Mouse (Mus musculus) testis, adult 2 months (tissue): Measurements from ENCODE around the gene Hcfc1r1. TPM values are rescaled to one million over a fixed set of nuclear protein-coding genes. Genes with fewer than 3 reads are reported as not detected.

Experiments used
- H3K27ac ChIP-seq: fragments of 200-500 bp; 2 replicates; pipeline ENCODE4 v1.5.1; 2012; ENCODE audit warnings: low read depth, low read length; ENCODE audit not compliant: control insufficient read depth, insufficient read depth
- H3K27me3 ChIP-seq: fragments of 200-500 bp; 2 replicates; pipeline ENCODE4 v1.6.1; 2012; ENCODE audit warnings: mild to moderate bottlenecking, low read length, moderate library complexity; ENCODE audit not compliant: control insufficient read depth, insufficient read depth
- H3K36me3 ChIP-seq: fragments of 200-500 bp; 2 replicates; pipeline ENCODE4 v1.6.1; 2012; ENCODE audit warnings: mild to moderate bottlenecking, low read length; ENCODE audit not compliant: control insufficient read depth, insufficient read depth
- H3K4me1 ChIP-seq: fragments of 200-500 bp; 2 replicates; pipeline ENCODE4 v1.6.1; 2012; ENCODE audit warnings: low read length; ENCODE audit not compliant: control insufficient read depth, insufficient read depth
- H3K4me3 ChIP-seq: fragments of 200-500 bp; 2 replicates; pipeline ENCODE4 v1.5.1; 2012; ENCODE audit warnings: low read depth, mild to moderate bottlenecking, low read length, moderate library complexity, mixed read lengths; ENCODE audit not compliant: control insufficient read depth
- CTCF ChIP-seq: fragments of 200-500 bp; IDR thresholded peaks from 2 replicates; pipeline ENCODE4 v1.5.1; 2012; ENCODE audit warnings: low read depth, mild to moderate bottlenecking, inconsistent platforms, low read length, moderate library complexity; ENCODE audit not compliant: control insufficient read depth, insufficient read depth, insufficient replicate concordance
- POLR2A ChIP-seq: fragments of 200-500 bp; IDR thresholded peaks from 2 replicates; pipeline ENCODE4 v1.6.1; 2012; ENCODE audit warnings: low read depth, mild to moderate bottlenecking, inconsistent platforms, low read length, moderate library complexity; ENCODE audit not compliant: control insufficient read depth
- polyA plus RNA-seq: library from polyadenylated mRNA; depleted of rRNA; stranded (reverse); fragments of >200 nt; gene quantifications from 2 replicates; pipeline ENCODE4 v1.2.3, GENCODE M21; 2012; rRNA removed

The Hcfc1r1 gene
- 54.9 and 64.9 TPM in 2 replicates for polyA plus RNA-seq

GRCm38 (mm10) chr17:23673424-23674073 is at the start of gene Hcfc1r1, which contains the start of gene Thoc6:
Hcfc1r1 (plus strand) TSS chr17:23673596.
Thoc6 (minus strand) TSS chr17:23673882.
- H3K4me1 ChIP-seq: peaks cover 28% of the 10 kb centered on the region
- TF ChIP-seq POLR2A (peak; percentile 85), CTCF (no peak)
- H3K27me3 ChIP-seq: no peaks in the 10 kb centered on the region
- peak within 1 kb of the TSS; percentile 80 for H3K27ac ChIP-seq
- peak within 1 kb of the TSS; percentile 93 for H3K4me3 ChIP-seq
- no peaks in the 10 kb centered on the region for H3K36me3 ChIP-seq

- H3K36me3 ChIP-seq: no peaks in the 10 kb centered on the region
- H3K27ac ChIP-seq: no peak overlapping the region
- TF ChIP-seq CTCF (no peak), POLR2A (no peak)
- no peaks in the 10 kb centered on the region for H3K27me3 ChIP-seq
- H3K4me3 ChIP-seq: no peak overlapping the region
- H3K4me1 ChIP-seq: peaks cover 11% of the 10 kb centered on the region
These were observed 45.6 kb upstream of the Hcfc1r1 start for GRCm38 (mm10) chr17:23627813-23628212.

DNA sequence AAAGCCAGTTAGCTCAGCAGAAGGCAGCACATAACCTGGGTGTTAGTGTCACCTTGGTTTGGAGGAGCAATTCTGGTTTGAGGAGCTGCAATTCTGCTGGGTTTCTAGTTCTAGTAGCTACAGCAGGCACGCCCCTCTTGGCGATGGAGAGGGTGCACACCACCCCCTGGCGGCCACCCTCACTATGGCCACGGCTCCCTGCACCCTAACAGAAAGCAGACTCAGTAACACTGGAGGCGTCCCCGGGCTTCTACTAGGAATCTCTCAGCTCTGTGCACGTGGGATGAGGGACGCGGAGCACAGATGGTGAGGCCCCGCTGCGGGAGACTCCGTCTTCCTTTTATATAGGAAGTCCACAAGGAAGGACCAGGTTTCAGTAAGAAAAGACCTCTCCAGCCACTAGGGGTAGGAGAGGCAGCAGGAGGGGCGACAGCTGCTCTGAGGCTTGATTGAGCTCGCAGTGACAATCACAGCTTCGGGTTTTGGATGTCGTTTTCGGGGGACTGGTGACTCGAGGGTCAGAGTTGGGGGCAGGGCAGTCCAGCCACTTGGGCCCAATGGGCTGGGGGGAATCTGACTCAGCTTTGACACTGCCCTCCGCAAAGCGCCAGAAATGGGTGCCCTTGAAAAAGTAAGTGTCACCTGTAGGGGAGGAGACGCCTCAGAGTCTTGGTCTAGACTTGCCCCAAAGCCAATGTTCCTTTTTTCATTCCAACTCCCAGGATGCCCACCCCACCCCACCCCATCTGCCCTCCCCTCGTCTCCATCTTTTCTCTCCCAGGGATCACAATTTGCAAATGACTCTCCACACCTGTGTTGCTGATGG is 43.0 kb upstream of the Hcfc1r1 start:
- Histone ChIP-seq H3K4me3 (peak overlapping the region; percentile 25), H3K36me3 (no peaks in the 10 kb centered on the region), H3K27me3 (no peaks in the 10 kb centered on the region), H3K27ac (no peak overlapping the region), H3K4me1 (peaks cover 11% of the 10 kb centered on the region)
- peak; percentile 78; the same call in 1 of the 2 replicates for TF ChIP-seq CTCF
- TF ChIP-seq POLR2A: no peak

- Histone ChIP-seq H3K27me3 (no peaks in the 10 kb centered on the region), H3K27ac (no peak overlapping the region), H3K4me3 (no peak overlapping the region), H3K4me1 (peaks cover 11% of the 10 kb centered on the region), H3K36me3 (no peaks in the 10 kb centered on the region)
- TF ChIP-seq CTCF (no peak), POLR2A (no peak)
These were observed 42.2 kb upstream of the Hcfc1r1 start for GRCm38 (mm10) chr17:23631241-23631640.

DNA sequence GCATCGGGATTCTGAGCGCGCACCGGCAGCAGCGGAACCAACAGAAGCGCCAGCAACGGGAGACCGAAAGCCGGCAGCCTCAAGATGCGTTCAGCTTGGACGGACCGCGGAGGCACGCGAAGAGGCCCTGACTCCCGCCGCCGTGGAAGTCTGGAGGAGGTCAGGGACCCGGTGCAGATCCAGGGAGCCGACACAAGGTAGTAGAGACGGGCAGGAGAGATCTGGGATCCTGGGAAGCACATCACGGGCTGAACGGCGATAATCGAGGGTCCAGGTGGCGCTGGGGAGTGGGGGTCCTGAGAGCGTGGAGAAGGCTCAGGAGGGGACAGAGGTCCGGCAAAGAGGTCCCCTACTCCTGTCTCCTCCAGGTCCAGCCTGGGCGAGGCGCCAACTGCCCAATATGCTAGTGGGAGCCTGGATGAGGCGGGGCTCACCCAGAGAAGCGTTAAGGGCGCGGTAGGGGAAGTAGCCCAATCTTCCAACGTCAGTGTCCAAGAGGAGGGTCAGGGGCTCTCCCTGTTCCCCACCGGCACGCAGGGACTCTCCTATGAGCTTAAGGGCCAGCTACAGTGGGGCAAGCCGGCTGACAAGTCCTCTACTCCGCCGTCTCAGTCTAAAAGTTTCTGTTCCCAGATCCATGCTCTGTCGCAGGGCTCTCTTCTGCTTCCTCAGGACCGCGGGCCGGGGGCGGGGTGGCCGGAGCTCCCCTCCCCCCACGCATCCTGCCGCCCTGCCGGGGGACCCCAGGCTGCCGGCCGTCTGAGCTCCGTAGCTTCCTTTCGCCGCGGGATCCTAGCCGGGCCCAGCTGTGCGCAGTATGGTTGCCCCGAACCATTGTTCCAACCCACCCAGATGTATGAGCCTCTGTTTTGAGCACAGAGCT is 28.5 kb upstream of the Hcfc1r1 start, which contains the start of gene Mmp25:
Mmp25 (minus strand) TSS at position 665 of the 883 bp plus-strand sequence.
- no peaks in the 10 kb centered on the region for H3K36me3 ChIP-seq
- H3K27me3 ChIP-seq: peaks cover 3% of the 10 kb centered on the region; the same call in 1 of the 2 replicates
- TF ChIP-seq CTCF (no peak), POLR2A (no peak)
- peak within 1 kb of the TSS; percentile 32 for H3K4me3 ChIP-seq
- H3K4me1 ChIP-seq: peaks cover 14% of the 10 kb centered on the region
- H3K27ac ChIP-seq: no peak within 1 kb of the TSS

GRCm38 (mm10) chr17:23645894-23646293 is 27.5 kb upstream of the Hcfc1r1 start:
- Histone ChIP-seq H3K4me1 (peaks cover 14% of the 10 kb centered on the region), H3K36me3 (no peaks in the 10 kb centered on the region), H3K27me3 (peaks cover 3% of the 10 kb centered on the region; the same call in 1 of the 2 replicates), H3K27ac (no peak overlapping the region), H3K4me3 (no peak overlapping the region)
- TF ChIP-seq CTCF: no peak
